Mouse (Mus musculus): ENCODE data around the gene Trpm3. TPM values are rescaled to one million over a fixed set of nuclear protein-coding genes. Genes with fewer than 3 reads are reported as not detected.

Gene Trpm3
- polyA plus RNA-seq, 2 experiments from 2014 or later: 0.28 TPM; not detected in 1

DNA sequence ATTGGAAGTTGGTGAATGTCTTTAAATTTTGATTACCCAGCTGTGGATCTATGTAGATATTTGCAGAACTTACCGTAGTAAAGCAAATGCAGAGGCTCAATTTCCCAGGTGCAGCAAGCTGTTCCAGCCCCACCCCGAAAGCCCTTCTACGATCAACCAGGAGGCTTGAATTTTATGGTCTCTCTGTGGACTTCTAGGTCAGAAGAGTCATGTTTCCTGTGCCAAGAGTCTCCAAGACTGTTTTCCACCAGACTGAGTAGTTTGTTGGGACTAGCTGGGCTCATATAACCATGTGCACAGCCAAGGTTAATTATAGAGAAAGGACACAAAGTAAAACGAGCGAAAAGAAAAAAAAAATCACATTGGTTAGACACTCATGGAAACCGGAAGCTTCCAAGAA is 364.6 kb downstream of the Trpm3 start:
- ATAC-seq: no peak

DNA sequence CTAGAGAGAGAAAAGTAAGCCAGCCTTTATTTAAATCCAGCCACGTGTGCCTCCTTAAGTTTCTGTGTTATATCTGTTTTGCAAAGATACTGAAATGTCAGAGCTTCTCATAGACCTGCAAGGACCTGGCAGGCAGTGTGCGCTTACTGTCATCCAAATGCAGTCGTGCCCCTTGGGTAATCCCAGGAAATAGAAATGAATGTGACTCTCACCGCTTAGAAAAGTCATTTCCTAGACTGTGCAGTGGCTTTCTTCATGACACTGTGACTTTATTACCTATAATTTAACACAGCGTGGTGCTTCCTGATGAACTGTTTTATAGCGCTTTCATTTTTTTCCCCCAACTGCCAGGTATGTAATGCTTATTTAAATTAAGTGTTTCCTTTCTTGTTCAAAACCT is 379.7 kb downstream of the Trpm3 start:
- no peak for ATAC-seq

DNA sequence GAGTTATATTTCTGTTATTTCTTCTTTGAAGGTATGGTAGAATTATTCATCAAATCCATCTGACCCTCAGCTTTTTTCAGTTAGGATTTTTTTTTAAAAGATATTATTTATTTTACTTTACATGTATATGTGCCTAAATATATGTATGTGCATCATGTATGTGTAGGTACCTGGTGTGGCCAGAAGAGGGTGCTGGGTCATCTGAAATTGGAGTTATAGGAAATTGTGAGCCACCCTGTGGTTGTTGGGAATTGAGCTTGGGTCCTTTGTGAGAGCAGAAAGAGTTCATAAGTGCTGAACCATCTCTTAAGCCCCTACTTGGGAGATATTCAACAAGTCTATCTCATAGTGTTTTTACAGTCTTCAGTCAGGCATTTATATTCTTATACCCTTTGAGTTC is 389.1 kb downstream of the Trpm3 start:
- ATAC-seq: no peak

DNA sequence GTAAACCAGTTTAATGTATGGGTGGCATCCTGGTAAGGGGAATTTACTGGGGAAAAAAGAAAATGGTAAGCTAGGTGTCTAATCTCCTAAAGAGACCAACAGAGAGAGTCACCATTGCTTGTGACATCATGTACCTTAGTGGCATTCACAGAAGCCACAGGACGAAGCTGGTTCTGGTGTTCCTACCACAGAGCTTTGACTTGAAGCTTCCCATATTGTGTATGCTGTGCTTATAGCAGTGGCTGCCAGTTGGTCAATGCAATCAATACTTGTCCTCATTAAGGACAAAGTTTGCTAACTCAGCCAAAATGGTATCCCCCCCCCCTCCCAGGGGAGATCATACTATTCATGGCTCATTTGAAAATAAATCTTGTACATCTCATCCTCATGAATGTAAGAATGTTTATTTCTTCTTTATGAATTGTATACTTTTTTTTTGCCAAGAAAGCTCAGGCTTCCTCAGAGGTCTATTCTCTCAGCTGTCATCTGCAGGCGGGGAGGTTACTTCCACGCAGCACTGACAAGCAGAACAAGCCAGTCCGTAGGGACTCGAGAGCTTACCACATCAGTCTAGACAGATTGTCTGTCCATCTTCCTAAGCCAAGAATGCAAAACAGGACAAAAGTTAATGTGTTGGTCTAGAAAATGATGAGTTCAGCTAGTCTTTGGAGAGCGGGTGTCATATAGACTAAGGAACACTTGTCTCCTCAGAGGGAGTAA is 404.3 kb downstream of the Trpm3 start:
- no peak for ATAC-seq

DNA sequence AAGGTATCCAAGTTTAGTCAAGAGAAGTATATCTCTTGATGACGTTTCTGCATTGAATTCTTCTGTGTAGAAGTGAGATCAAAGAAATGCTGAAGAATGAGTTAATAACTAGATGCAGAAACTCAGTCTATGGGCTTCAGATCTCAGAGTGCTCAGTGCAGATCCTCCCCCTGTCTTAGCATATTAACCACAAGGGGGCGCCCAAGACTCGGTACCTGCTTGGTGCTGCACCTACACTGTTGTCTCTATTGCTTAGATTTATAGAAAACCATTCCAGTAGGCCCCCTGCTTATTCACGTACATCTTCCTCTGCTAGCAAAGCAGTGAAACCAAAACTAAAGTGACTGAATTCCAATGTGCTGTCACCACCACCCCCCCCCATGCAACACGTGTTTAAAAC is 413.3 kb downstream of the Trpm3 start:
- ATAC-seq: no peak

DNA sequence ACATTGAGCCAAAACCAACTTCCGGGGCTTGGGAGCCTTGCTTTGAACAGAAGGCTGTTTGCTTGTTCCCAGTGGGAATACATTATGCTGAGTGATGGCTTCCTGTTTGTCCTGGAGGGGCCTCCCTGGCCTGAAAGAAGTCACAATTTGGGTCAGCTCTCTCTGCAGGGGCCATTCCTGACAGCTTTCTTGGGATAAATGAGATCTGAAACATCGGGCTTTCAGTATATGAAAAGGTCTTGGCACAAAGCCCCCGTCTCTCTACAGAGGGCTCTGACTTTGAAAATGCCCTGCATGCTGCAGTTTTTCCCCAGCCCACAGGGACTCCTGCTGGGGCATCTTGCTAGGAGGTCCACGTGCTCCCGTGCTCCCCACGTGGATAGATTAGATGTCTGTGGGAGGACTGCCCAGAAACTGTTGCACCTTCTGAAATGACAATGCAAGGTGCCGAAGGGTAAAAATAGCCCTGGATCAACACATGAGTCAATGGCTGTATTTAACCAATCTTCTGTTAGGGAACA is 415.6 kb downstream of the Trpm3 start:
- ATAC-seq: no peak

DNA sequence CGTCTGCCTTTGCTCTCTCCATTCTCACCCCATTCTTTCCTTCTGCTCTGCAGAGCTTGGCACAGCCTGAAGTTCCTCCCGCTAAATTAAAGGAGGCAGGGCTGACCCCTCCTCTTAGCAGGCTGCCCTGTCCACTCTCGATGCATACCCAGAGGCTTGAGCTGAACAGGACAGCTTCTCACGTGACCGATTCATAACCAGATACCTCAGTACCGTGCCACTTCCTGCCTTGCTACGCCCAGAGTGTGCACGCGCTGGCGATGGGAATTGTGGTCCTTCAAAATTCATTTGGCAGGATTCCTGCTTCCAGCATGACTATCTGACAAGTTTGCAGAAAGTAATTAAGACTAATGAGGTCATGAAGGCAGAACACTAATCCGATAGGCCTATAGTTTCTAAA is 433.6 kb downstream of the Trpm3 start:
- no peak for ATAC-seq

DNA sequence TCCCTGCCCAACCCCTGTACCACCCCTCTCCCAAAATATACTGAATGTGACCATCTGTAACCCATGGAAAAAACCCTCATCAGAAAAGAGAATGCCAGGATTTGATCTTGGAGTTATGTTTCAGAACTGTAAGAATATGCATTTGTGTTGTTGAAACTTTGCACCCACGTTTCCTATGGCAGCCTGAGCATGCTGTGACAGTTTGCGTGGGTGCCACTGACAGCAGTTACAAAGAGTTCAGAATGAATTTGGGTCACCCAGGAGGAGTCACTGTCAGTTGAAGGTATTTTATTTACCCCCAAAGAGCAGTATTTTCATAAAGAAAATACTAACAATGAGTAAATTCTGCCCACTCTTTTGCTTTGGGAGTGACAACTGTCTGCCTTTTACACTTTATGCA is 434.0 kb downstream of the Trpm3 start:
- ATAC-seq: no peak

DNA sequence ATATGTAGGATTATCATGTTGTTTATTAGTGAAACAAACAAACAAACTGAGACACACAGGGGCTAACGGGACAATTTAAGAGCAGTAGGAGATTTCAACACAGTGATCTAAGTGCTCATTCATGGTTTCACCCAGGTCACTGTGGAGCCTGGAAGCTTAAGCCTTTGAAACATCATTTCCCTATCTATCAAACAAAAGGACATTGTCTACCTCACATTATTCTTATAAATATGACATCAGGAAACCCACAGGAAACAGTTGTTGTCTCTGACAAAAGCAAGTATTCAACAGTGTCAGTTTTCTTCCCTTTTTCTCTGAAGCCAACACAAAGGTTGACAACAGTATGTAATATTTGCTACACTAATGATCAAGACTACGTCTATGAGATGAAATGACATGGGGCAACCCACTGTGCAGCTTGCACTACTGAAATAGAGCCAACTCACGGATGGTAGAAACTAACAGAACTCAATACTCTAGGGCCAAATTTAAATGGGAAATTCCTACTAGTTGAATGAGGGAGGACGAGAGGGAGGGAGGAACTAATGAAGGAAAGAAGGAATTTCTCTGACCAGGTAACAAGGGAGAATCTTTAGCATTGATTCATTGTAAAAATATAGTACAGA is 443.4 kb downstream of the Trpm3 start:
- ATAC-seq: no peak

DNA sequence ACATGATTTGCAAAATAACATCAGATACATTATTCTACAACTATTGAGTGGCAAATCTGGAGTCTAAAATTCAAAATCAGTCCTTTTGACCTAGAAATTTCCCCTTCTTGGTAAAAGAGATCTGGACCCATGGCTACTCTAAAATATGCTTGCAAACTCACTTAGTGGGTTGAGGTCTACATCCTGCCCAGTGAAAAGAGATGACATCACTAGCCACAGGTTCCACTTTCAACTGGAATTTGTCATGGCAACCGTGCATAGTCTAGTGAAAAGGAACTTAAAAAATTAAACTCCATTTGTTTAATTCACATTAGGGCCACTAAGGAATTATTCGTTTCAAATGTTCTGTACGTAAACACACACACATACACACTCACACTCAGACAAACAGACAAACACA is 455.6 kb downstream of the Trpm3 start:
- no peak for ATAC-seq

DNA sequence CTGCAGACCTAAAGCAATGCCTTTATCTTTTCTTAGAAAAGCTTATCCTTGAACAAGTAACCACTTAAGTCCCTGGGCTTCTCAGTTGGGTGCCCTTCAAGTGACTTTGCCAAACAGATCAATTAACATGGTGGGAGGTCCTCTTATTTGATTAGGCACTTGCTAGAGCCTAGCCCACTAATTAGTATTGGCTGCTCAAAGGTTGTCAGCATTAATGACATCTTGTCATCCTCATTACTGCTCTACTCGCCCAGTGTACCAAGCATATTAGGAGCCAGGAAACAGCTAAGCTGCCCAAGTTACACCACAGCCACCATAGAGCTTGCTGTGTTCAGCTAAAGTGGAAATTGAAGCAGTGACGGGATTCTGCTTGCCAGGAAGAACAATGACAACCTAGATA is 456.4 kb downstream of the Trpm3 start:
- ATAC-seq: no peak

DNA sequence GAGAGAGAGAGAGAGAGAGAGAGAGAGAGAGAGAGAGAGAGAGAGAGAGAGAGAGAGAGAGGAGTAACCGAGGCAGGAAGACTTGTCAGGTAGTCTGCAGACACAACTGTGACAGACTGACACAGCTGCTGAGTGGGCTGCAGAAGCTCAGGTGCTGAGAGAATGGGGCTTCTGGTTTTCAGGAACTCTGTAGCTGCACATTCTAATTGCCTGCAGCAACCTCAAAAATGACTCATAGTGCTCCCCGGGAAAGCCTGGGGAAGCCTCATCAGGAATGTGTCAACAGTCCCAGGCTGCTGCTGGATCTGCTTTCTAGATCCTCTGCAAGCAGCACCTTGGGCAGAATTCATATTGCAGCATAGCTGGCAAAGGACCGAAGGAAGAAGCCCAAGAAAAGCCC is 457.9 kb downstream of the Trpm3 start:
- ATAC-seq: no peak

DNA sequence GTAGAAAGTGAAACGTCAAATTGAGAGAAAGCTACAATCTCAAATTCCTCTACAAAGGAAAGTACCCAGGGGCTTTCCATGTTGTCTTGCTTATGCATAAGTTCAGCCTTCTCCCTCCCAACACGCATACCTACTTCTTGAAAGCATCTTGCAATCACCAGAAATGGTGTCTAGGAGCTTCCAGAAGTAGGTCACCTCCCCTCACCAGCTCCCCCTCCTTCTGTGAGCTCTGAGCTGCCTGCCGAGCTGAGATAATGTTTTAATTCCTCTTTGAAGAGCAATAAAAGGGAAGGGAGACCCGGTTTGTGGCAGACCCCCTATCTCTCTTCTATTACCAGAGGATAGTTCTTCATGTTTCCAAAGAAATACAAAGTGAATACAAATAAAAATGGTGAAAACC is 465.5 kb downstream of the Trpm3 start:
- no peak for ATAC-seq

DNA sequence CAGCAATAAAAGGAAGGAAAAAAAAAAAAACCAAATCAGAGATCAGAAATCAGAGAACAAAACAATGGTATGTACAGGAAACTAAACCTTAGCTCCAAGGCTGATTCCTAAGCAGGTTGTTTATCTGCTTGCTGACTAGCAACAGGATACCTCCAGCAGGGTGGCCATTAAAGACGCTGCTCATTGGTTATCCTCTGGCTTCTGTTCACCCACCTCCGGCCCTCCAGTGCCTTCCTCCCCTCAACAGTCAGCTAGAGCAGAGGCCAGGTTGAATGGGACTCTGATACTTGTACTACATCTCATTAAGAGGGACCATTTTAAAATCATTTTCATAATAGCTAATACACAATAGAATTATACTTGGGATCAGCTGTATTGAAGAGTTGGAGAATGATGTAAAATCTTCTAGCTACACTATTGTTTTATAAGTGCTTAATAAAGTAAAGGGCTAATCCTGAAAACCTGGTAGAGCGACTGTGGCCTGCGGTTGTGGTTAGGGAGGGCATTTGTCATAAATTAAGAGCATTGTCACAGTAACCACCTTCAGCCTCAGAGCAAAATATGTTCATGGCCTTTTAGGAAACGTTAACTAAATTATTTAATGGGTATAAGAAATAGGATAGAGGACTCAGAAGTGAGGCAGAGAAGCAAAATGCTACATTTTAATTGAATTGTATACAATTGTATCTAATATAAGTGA is 469.3 kb downstream of the Trpm3 start:
- ATAC-seq: no peak

DNA sequence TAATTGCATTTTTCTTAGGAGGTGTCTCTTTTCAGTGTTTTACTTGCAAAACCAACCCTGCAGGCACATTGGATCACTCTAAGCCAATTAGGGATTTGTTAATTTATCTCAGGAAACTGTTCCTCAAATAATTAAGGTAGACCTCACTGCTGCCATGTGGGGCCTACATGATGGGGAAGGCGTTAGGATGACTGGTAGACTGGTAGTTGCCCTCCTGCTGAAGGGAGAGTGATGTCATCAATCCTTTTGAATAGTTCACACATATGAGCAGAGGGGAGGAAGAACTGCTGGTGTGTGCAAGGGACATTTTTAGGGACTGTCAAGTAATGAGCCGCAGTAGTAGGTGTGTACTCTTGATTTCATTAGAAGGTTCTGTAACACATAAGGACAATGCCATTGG is 472.8 kb downstream of the Trpm3 start:
- no peak for ATAC-seq

DNA sequence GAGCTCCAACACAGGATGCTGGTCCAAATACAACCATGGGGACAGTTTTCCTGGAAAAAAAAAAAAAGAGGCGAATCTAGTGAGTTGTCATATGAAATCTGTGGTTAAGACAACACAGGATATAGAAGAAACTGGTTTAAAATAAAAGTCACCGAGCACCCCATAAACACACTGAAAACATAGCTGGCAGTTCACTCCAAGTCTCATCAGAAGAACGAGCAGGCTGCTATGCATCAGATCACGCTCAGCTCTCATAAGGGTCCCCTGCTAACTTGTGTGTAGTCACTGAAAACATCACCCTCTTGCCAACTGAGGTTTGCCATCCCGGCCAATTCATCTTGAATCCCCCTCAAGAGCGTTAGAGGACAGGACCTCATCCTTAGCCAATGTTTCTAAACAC is 476.5 kb downstream of the Trpm3 start:
- no peak for ATAC-seq

DNA sequence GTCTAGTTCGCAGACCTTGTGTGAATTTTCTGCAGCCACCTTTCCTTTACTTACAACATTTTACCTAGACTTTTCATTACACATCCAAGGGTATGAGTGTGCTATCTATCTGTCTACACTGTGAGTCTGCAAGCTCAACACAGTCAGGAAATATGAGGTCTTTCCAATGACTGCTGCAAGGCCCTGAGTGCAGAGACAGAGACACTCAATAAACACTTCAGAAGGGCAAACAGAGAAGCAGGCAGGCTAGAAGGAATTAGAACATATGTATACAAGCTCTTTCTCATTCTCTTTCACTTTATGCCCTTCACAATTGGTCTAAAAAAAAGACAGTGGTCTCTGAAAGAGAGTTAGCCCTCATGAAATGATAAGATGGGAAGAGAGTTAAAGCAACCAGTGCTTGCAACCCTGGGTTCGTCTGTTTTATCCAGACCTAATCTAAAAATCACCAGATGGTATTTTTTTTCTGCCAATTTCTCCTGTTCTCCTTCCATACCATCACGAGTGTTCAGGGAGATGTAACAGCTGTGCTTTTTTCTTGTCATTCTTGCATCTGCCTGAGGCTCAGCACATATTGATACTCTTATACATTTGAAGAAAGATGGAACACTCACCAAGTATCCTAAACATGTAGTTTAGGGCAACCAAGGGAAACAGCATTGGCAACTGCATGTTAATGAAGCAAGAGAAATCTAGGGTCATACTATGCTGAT is 486.1 kb downstream of the Trpm3 start:
- ATAC-seq: no peak

DNA sequence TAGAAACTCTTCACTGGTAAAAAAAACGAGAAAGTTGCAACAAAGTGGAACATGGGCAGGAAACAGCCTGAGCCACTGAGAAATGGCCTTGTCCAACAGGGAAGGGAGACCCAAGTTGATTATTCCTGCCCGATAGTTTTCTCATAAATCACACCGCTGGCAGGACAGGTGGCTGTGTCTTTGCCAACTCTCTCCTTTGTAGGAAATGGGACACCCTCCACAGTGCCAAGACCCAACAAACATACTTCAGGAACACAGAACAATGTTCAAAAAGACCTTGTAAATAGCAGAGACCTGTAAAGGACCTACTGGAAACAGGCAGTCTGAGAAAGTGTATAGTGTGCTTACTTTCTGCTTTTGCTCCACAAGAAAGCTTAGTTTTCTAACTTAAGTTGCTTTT is 490.0 kb downstream of the Trpm3 start:
- ATAC-seq: no peak

DNA sequence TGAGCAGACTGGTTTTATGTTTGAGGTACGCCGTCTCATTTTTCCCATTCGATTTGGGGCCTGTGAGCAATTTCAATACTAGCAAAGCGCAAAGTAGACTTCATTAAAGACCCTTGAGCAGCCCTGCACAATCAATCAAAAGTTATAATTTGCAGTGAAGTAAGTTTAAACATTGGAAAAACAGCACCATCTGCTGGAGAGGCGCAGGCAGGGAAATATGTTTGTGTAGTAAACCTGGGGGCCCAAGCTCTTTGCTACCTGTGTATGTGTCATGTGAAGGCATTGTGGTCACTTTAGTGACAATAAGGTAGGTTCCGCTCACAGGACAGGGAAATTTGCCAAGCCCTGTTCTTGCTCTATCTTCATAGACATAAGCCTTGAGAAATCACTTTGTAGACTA is 492.5 kb downstream of the Trpm3 start:
- no peak for ATAC-seq

DNA sequence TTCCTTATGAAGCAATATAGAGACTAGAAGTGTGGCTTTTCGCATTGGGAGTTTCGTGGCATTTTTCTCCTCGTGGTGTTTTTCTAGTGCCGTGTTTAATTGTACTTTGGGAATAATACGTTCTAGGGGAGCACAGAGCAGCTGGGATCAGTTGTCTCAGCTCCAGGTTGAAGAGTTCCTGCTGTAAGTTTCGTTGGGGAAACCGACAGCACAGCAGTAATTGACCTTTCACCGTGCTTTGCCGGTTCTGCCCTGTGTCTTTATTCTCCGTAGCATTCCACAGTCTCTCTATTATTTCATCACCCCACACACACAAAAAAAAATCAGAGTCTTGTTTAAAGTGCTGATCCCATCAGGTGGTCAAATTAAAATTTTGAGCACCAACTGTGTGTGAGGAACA is 496.8 kb downstream of the Trpm3 start:
- ATAC-seq: no peak

DNA sequence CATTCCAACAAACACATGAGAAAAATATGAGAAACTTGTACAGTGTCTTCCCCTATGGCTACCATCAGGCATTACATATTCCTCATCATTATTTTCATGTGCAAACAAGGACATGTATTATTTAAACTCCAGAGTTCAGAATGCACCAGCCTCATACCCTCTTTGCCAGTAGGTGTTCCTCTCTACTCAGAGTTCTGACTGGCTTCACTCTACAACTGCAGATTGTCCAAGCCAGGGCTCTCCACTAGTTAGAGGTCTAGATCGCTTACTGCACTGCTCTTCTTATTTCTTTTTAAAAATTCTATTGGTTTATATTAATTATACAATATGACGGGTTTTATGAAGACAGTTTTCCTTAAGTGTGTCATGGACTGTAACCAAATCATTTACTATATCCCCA is 498.9 kb downstream of the Trpm3 start:
- ATAC-seq: no peak

DNA sequence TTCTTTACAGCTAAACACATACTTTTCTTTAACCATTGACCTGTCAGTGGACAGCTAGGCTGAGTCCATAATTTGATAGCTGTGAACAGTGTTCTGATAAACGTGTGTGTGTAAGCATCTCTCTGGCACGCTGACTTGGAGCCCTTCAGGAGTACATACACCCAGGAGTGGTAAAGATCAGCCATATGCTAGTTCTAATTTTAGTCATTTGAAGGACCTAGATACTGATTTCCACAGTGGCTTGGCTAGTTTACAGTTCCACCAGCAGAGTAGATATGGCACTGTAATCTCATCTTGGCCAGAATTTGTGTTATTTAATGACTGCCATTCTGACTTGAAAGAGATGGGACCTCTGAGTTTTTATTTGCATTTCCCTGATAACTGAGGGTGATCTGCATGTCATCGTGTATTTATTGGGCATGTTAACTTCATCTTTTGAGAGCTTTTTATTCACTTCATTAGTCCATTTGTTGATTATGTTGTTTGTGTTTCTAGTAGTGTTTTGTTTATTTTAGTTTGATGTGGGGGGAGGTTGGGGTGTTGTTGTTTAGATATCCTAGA is 499.6 kb downstream of the Trpm3 start:
- ATAC-seq: no peak

DNA sequence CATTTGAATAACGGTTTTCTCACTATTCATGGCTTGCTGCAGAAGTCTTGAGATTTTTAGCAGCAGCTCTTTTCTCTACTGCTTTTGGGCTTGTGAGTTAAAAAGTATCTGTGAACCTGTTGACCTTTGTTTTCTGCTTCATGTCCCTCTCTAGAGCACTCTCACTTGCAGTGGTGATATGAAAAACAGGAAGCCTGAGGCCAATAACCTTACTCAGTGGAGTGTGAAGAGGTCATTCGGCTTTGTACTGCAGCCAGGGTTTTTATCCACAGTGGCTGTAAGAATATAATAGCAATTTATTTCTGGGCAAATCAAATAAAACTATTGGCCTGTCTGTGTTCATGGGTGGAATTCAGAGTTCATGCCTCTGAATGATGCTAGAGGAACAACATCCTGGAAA is 503.3 kb downstream of the Trpm3 start:
- no peak for ATAC-seq

Measured in CD4-positive, CD25-positive, alpha-beta regulatory T cell, adult 4 months (primary cell).